Mouse (Mus musculus) liver, embryonic 14.5 days (tissue): ENCODE data around the gene Slc22a17.

Source experiments
- CTCF ChIP-seq: IDR thresholded peaks from 2 replicates; pipeline ENCODE4 v1.5.1; 2016; ENCODE audit warnings: antibody characterized with exemption, low read depth, control low read depth
- EP300 ChIP-seq: IDR thresholded peaks from 2 replicates; pipeline ENCODE4 v1.6.1; 2016; ENCODE audit warnings: antibody characterized with exemption, low read depth

DNA sequence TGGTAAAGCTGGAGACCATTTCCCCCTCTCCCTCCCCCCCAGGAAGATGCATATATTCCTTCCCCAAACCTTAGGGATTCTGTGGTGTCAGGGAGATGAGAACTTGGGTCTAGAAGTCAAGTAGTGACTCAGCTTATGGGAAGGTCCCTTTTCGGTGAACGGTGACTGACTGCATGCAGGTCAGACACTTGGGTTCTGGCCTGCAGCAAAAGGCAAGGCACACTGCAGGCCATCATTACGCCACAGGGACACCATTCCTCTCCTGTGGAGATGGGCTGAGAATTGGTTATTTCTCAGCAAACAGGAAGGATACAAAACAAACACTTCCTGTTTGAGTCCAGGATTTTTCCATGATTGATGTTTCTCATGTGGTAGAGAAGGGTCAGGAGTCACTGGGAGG, 46.3 kb upstream of the Slc22a17 start:
- TF ChIP-seq EP300 (no peak), CTCF (no peak)
